Mouse (Mus musculus): ENCODE data around the gene Uba7. TPM values are rescaled to one million over a fixed set of nuclear protein-coding genes. Genes with fewer than 3 reads are reported as not detected.

Uba7 gene
- polyA plus RNA-seq, 1 experiment from 2014 or later, result 12.1 TPM

DNA sequence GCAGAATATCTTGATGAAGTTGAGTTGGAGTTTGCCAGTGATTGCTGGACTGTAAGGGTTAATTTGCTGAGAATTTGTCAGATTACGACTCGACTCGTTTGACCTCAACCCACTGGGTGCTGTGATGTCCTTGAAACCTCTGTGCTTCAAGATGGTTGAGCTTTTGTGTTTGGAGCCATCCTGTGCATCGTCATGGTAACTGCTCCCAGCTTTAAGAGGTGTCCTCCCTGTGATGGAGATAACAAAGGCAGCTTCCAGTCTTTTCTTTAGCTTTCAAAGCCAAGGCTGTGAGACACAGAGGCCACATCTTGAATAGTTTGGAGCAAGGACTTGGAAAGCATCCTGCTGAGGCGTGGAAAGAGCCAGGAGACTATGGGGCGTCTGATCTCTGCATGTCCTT is 18.2 kb upstream of the Uba7 start:
- Histone ChIP-seq H3K4me3 (ENCODE audit: low read depth, low read length) (no peak overlapping the region), H3K27ac (ENCODE audit: low read depth, low read length) (no peak overlapping the region), H3K9me3 (ENCODE audit: control insufficient read depth, low read length) (no peaks in the 10 kb centered on the region), H3K4me1 (ENCODE audit: control insufficient read depth, insufficient read depth, low read length) (no peaks in the 10 kb centered on the region), H3K27me3 (ENCODE audit: control insufficient read depth, insufficient read depth, low read length) (no peaks in the 10 kb centered on the region), H3K9ac (ENCODE audit: low read length) (no peak overlapping the region), H3K4me2 (ENCODE audit: low read depth) (no peak overlapping the region), H3K36me3 (ENCODE audit: control insufficient read depth, insufficient read depth, low read length) (peaks cover 4% of the 10 kb centered on the region)
- WGBS, result 38% methylated on average over 6 of the region's 6 CpGs
- no peak for DNase-seq (ENCODE audit: low spot score)
- no peak for ATAC-seq (ENCODE audit: insufficient read depth, low FRiP score, low TSS enrichment)

GRCm38 (mm10) chr9:107959896-107960295 is 15.4 kb upstream of the Uba7 start:
- H3K9me3 ChIP-seq (ENCODE audit: control insufficient read depth, low read length), result no peaks in the 10 kb centered on the region
- DNase-seq (ENCODE audit: low spot score) (no peak), ATAC-seq (ENCODE audit: insufficient read depth, low FRiP score, low TSS enrichment) (no peak)
- no peak overlapping the region for H3K9ac ChIP-seq (ENCODE audit: low read length)
- H3K27me3 ChIP-seq (ENCODE audit: control insufficient read depth, insufficient read depth, low read length), result no peaks in the 10 kb centered on the region
- H3K4me1 ChIP-seq (ENCODE audit: control insufficient read depth, insufficient read depth, low read length), result no peaks in the 10 kb centered on the region
- no peak overlapping the region for H3K4me3 ChIP-seq (ENCODE audit: low read depth, low read length)
- H3K27ac ChIP-seq (ENCODE audit: low read depth, low read length), result no peak overlapping the region
- 42% methylated on average over 6 of the region's 6 CpGs for WGBS
- peaks cover 4% of the 10 kb centered on the region for H3K36me3 ChIP-seq (ENCODE audit: control insufficient read depth, insufficient read depth, low read length)
- H3K4me2 ChIP-seq (ENCODE audit: low read depth), result no peak overlapping the region

GRCm38 (mm10) chr9:107960928-107961327 is 14.4 kb upstream of the Uba7 start:
- H3K4me2 ChIP-seq (ENCODE audit: low read depth), result no peak overlapping the region
- peaks cover 4% of the 10 kb centered on the region for H3K36me3 ChIP-seq (ENCODE audit: control insufficient read depth, insufficient read depth, low read length)
- H3K9ac ChIP-seq (ENCODE audit: low read length), result no peak overlapping the region
- 85% methylated on average over 4 of the region's 4 CpGs for WGBS
- no peaks in the 10 kb centered on the region for H3K9me3 ChIP-seq (ENCODE audit: control insufficient read depth, low read length)
- H3K27me3 ChIP-seq (ENCODE audit: control insufficient read depth, insufficient read depth, low read length), result no peaks in the 10 kb centered on the region
- no peak for ATAC-seq (ENCODE audit: insufficient read depth, low FRiP score, low TSS enrichment)
- DNase-seq (ENCODE audit: low spot score), result no peak
- H3K4me1 ChIP-seq (ENCODE audit: control insufficient read depth, insufficient read depth, low read length), result no peaks in the 10 kb centered on the region
- H3K4me3 ChIP-seq (ENCODE audit: low read depth, low read length), result no peak overlapping the region
- H3K27ac ChIP-seq (ENCODE audit: low read depth, low read length), result no peak overlapping the region

DNA sequence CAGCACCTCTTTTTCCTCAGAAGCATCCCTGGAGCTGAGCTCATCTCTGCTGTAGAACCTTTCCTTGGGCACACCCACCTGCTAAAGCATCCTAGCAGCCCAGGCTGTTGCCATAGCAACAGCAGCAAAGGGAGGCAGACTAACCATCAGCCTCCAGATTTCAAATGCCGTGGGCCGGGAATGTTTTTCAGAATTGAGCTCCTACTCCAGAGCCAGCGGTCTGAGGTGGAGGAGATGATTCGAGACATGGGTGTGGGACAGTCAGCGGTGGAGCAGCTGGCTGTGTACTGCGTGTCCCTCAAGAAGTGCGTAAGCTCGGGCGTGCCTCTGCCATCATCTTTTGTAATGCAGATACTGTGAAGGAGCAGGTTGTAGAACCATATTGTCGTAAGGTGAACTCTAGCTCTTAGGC is 13.9 kb upstream of the Uba7 start:
- DNase-seq (ENCODE audit: low spot score) (no peak), ATAC-seq (ENCODE audit: insufficient read depth, low FRiP score, low TSS enrichment) (no peak)
- Histone ChIP-seq H3K4me1 (ENCODE audit: control insufficient read depth, insufficient read depth, low read length) (no peaks in the 10 kb centered on the region), H3K4me3 (ENCODE audit: low read depth, low read length) (no peak overlapping the region), H3K27me3 (ENCODE audit: control insufficient read depth, insufficient read depth, low read length) (no peaks in the 10 kb centered on the region), H3K4me2 (ENCODE audit: low read depth) (no peak overlapping the region), H3K27ac (ENCODE audit: low read depth, low read length) (no peak overlapping the region), H3K9me3 (ENCODE audit: control insufficient read depth, low read length) (no peaks in the 10 kb centered on the region), H3K36me3 (ENCODE audit: control insufficient read depth, insufficient read depth, low read length) (peaks cover 4% of the 10 kb centered on the region), H3K9ac (ENCODE audit: low read length) (no peak overlapping the region)
- WGBS, result 80% methylated on average over 10 of the region's 10 CpGs

DNA sequence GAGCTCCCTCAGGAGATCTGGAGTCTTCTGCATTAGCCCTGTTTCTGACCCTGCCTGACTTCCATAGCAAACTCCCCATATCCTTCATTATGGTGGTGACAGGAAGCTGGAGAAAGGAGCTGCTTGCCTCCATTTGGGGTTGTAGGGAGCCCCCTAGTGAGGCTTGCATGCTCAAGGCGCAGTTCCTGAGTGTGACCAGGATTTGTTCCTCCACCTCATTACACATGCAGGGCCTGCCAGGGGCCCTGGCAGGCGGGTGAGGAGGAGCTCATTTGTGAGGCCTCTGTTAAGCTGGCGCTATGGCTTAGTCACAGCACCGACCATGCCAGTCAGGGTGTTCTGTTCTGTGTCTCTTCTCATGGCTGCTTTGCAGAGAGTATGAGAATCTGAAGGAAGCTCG is 13.4 kb upstream of the Uba7 start:
- Histone ChIP-seq H3K27ac (ENCODE audit: low read depth, low read length) (no peak overlapping the region), H3K4me2 (ENCODE audit: low read depth) (no peak overlapping the region), H3K27me3 (ENCODE audit: control insufficient read depth, insufficient read depth, low read length) (no peaks in the 10 kb centered on the region), H3K4me1 (ENCODE audit: control insufficient read depth, insufficient read depth, low read length) (no peaks in the 10 kb centered on the region), H3K9ac (ENCODE audit: low read length) (no peak overlapping the region), H3K4me3 (ENCODE audit: low read depth, low read length) (no peak overlapping the region), H3K36me3 (ENCODE audit: control insufficient read depth, insufficient read depth, low read length) (peaks cover 4% of the 10 kb centered on the region), H3K9me3 (ENCODE audit: control insufficient read depth, low read length) (no peaks in the 10 kb centered on the region)
- 68% methylated on average over 5 of the region's 5 CpGs for WGBS
- ATAC-seq (ENCODE audit: insufficient read depth, low FRiP score, low TSS enrichment) (no peak), DNase-seq (ENCODE audit: low spot score) (no peak)

DNA sequence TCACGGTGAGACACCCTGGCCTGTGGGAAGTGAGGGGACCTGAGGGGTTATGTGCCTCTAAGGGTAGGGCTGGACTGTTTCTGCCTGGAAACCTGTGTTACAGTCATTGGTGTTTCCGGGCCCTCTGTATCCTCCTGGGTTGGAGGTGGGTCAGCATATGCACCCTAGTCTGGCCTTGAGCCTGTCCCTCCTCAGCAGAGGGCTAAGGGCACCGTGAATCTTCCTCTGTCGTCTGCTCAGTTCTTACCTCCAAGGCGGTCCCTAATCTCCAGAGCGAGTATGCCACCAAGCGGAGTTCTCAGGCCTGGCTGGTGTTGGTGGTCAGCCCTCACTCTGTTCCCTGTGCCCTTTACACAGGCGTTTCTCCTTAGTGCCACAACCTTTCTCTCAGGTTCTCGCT is 12.4 kb upstream of the Uba7 start:
- Histone ChIP-seq H3K9me3 (ENCODE audit: control insufficient read depth, low read length) (no peaks in the 10 kb centered on the region), H3K4me3 (ENCODE audit: low read depth, low read length) (no peak overlapping the region), H3K27me3 (ENCODE audit: control insufficient read depth, insufficient read depth, low read length) (no peaks in the 10 kb centered on the region), H3K9ac (ENCODE audit: low read length) (no peak overlapping the region), H3K4me2 (ENCODE audit: low read depth) (no peak overlapping the region), H3K36me3 (ENCODE audit: control insufficient read depth, insufficient read depth, low read length) (peaks cover 4% of the 10 kb centered on the region), H3K27ac (ENCODE audit: low read depth, low read length) (no peak overlapping the region), H3K4me1 (ENCODE audit: control insufficient read depth, insufficient read depth, low read length) (no peaks in the 10 kb centered on the region)
- WGBS, result 94% methylated on average over 9 of the region's 9 CpGs
- DNase-seq (ENCODE audit: low spot score) (no peak), ATAC-seq (ENCODE audit: insufficient read depth, low FRiP score, low TSS enrichment) (no peak)

DNA sequence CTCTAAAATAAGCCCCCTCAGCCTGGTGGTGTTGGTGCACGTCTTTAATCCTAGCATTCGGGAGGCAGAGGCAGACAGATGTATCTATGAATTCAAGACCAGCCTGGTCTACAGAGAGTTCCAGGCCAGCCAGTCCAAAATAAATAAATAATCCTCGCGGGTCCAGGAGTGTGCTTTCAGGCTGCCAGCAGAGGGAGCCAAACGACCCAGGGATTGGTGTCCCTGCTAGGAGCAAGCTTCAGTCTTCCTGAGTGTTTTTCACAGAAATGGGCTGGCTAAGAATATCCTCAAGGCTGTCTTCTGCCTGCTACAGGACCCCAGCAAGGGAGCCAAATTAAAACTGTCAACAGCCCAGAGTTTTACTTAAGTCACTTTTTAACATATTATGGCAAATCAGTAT is 11.6 kb upstream of the Uba7 start:
- DNase-seq (ENCODE audit: low spot score) (peak; percentile 83), ATAC-seq (ENCODE audit: insufficient read depth, low FRiP score, low TSS enrichment) (no peak)
- WGBS, result 27% methylated on average over 5 of the region's 5 CpGs
- Histone ChIP-seq H3K9ac (ENCODE audit: low read length) (no peak overlapping the region), H3K27me3 (ENCODE audit: control insufficient read depth, insufficient read depth, low read length) (no peaks in the 10 kb centered on the region), H3K4me1 (ENCODE audit: control insufficient read depth, insufficient read depth, low read length) (no peaks in the 10 kb centered on the region), H3K9me3 (ENCODE audit: control insufficient read depth, low read length) (no peaks in the 10 kb centered on the region), H3K4me3 (ENCODE audit: low read depth, low read length) (no peak overlapping the region), H3K4me2 (ENCODE audit: low read depth) (no peak overlapping the region), H3K27ac (ENCODE audit: low read depth, low read length) (no peak overlapping the region), H3K36me3 (ENCODE audit: control insufficient read depth, insufficient read depth, low read length) (peaks cover 4% of the 10 kb centered on the region)

GRCm38 (mm10) chr9:107964681-107965080 is 10.6 kb upstream of the Uba7 start:
- 96% methylated on average over 9 of the region's 9 CpGs for WGBS
- Histone ChIP-seq H3K27me3 (ENCODE audit: control insufficient read depth, insufficient read depth, low read length) (no peaks in the 10 kb centered on the region), H3K4me2 (ENCODE audit: low read depth) (no peak overlapping the region), H3K27ac (ENCODE audit: low read depth, low read length) (no peak overlapping the region), H3K9ac (ENCODE audit: low read length) (no peak overlapping the region), H3K4me1 (ENCODE audit: control insufficient read depth, insufficient read depth, low read length) (no peaks in the 10 kb centered on the region), H3K4me3 (ENCODE audit: low read depth, low read length) (no peak overlapping the region), H3K9me3 (ENCODE audit: control insufficient read depth, low read length) (no peaks in the 10 kb centered on the region), H3K36me3 (ENCODE audit: control insufficient read depth, insufficient read depth, low read length) (no peaks in the 10 kb centered on the region; the same call in none of the 2 replicates)
- ATAC-seq (ENCODE audit: insufficient read depth, low FRiP score, low TSS enrichment) (no peak), DNase-seq (ENCODE audit: low spot score) (no peak)

- Histone ChIP-seq H3K9ac (ENCODE audit: low read length) (no peak overlapping the region), H3K4me1 (ENCODE audit: control insufficient read depth, insufficient read depth, low read length) (no peaks in the 10 kb centered on the region), H3K27me3 (ENCODE audit: control insufficient read depth, insufficient read depth, low read length) (no peaks in the 10 kb centered on the region), H3K27ac (ENCODE audit: low read depth, low read length) (no peak overlapping the region), H3K4me3 (ENCODE audit: low read depth, low read length) (no peak overlapping the region), H3K36me3 (ENCODE audit: control insufficient read depth, insufficient read depth, low read length) (no peaks in the 10 kb centered on the region; the same call in none of the 2 replicates), H3K4me2 (ENCODE audit: low read depth) (no peak overlapping the region), H3K9me3 (ENCODE audit: control insufficient read depth, low read length) (no peaks in the 10 kb centered on the region)
- 89% methylated on average over 10 of the region's 10 CpGs for WGBS
- ATAC-seq (ENCODE audit: insufficient read depth, low FRiP score, low TSS enrichment) (no peak), DNase-seq (ENCODE audit: low spot score) (no peak)
Observed at GRCm38 (mm10) chr9:107966676-107967075, 8.6 kb upstream of the Uba7 start.
